Mouse (Mus musculus): ENCODE results near the gene Sun5. TPM values are rescaled to one million over a fixed set of nuclear protein-coding genes. Genes with fewer than 3 reads are reported as not detected.
"Not testable (repeated sequence)": the region's sequence is repeated elsewhere in the genome, so short reads cannot be mapped to it uniquely, and the experiment has no call there.

The Sun5 gene
- not detected for total RNA-seq (2021)

DNA sequence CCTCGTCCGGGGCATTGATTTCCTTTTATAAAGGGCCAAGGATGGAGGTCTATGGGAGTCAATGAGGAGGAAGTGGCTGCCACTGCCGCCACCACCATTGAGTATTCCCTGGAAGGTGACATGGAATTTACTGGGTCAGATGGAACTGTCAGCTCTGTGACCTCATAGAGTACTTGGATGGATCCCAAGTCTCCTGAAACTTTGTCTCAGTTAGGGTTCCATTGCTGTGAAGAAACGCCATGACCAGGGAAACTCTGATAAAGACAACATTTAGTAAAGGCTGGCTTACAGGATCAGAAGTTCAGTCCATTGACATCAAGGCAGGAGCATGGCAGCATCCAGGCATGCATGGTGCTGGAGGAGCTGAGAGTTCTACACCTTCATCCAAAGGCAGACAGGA, at the start of gene Sun5:
Sun5 (minus strand) TSS at position 101 of the 400 bp plus-strand sequence.
- no peak for DNase-seq (ENCODE audit: low spot score)
- intact Hi-C loops (cut with DNase I), result no loop called here

DNA sequence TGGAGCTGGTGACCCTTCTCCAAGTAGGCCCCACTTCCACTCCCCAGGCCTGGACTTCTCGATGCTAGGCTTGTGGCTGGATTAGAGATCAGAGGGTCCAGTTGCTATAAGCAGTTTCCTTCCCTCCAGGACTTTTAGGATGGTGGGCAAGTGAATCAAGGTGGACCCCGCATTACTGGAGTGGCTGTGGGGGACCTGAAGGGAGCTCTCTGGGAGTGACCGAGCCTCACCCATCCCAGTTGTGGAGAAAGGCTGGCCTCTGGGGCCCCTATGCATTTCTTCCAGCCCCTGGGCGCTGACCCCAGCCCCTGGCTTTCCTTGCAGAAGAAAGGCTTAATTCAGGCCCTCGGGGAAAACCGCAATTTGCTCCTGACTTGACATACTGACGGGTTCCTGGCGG, 47.0 kb upstream of the Sun5 start, which contains the start of gene Bpifb3:
Bpifb3 (plus strand) TSS at position 301 of the 400 bp plus-strand sequence.
- intact Hi-C loops (cut with DNase I), result no loop called here

DNA sequence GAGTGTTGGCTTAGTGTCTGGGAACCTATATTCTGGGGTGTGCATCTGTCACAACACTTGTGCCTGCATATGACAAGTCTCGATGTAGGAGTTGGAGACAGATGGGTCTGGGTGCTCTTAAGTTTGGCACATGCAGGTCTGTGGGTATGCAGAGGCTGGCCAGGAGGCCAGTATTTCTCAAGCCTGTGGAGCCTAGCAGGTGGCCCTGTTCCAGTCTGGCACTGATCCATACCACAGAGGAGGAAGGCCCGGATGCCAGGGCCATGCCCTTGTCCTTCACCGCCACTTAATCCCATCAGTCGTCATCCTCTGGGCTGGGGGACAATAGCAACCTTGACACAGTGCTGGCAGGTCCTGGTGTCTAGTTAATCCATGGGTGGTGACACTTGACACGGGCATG, 43.3 kb upstream of the Sun5 start:
- no peak for DNase-seq (ENCODE audit: low spot score)
- intact Hi-C loops (cut with DNase I), result no loop called here

More for the DNA sequence above, 47.0 kb upstream of the Sun5 start, which contains the start of gene Bpifb3:
- DNase-seq (ENCODE audit: low spot score), result no peak

GRCm38 (mm10) chr2:153906626-153907025, 35.7 kb upstream of the Sun5 start:
- intact Hi-C loops (cut with DNase I), result no loop called here
- DNase-seq (ENCODE audit: low spot score), result no peak

DNA sequence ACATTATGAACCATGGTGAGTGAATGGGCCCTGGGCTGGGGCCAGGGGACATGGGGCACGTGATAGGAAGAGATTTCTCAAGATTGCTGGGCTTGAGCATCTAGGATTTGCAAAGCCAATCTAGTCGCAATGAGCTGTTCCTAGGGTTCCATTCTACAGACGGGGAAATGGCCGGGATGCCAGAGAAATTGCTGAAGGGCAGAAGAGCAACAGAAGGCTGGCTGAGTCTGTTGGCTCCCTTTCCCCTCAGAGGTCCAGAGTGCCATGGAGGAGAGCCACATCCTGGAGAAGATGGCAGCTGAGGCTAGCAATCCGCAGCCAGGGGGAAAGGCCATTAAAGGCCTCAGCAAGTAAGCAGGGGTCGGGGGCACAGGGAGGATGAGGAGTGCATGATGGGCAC, 31.8 kb upstream of the Sun5 start:
- intact Hi-C loops (cut with DNase I), result no loop called here
- no peak for DNase-seq (ENCODE audit: low spot score)

- no peak for DNase-seq (ENCODE audit: low spot score)
- intact Hi-C loops (cut with DNase I), result no loop called here
Measured at GRCm38 (mm10) chr2:153900088-153900487, 29.2 kb upstream of the Sun5 start, which contains the start of gene Bpifb6. Gene Bpifb6 (plus strand): TSS chr2:153900388.

GRCm38 (mm10) chr2:153899111-153899510, 28.2 kb upstream of the Sun5 start:
- no peak for DNase-seq (ENCODE audit: low spot score)
- intact Hi-C loops (cut with DNase I), result no loop called here

DNA sequence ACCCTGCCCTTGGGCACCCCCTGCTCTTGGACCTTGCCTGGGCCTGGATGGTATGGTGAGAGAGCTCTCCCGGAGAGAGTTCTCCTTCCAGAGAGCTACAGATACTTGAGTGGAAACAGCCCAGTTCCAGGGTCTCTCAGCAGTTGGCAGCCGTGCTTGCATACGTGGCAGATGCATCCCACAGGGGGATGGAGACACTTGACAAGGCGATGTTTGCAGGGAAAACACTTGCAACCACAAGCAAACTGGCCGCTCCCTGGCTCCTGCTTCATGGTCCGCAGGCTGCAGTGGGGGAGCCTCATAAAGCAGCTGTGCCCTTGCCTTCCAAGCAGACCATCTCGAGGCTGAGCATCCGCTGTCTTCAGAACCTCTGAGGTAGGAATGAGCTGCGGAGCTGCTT, 3.9 kb upstream of the Sun5 start, which contains the start of gene Bpifb2:
Bpifb2 (plus strand) TSS at position 301 of the 400 bp plus-strand sequence.
- intact Hi-C loops (cut with DNase I), result no loop called here
- no peak for DNase-seq (ENCODE audit: low spot score)

DNA sequence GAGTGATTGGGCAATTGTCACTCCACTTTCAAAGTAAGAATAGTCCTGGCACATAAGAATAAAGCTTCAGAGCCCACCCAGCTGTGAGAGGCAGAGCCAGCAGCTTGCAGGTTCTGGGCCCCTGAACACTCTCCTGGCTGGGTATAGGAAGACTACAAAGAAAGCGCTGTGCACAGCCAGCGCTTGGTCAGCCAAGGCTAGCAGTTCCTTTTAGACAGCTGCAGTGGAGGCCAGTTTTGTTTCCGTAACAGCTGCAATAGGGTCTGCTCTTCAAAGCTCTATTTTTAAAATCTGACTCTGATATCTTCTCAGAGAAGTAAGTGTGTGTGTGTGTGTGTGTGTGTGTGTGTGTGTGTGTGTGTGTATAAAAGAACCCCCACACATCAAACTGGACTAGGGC, 8.9 kb downstream of the Sun5 start:
- DNase-seq (ENCODE audit: low spot score), result no peak
- intact Hi-C loops (cut with DNase I), result no loop called here

- intact Hi-C loops (cut with DNase I), result no loop called here
- no peak for DNase-seq (ENCODE audit: low spot score)
Measured at GRCm38 (mm10) chr2:153860715-153861114, 10.2 kb downstream of the Sun5 start.

DNA sequence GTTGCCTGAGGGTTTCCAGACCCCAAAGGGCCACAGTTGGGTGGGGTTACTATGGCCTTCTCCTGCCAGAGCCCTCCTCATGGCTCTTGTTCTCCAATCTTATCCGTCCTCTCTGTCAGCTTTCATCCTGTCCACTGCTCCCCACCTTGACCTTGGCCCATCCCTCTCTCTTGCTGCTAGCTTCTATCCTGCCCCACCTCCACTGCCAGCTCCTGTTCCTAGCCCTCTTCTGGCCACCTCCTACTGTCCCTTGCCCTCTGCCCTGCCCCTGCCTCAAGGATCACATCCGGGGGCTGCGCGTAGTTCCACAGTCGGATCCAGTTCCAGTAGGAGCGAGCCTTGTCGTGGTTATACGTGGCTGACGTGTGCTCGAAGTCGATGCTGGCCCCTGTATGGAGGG, 10.6 kb downstream of the Sun5 start:
- DNase-seq (ENCODE audit: low spot score), result no peak
- intact Hi-C loops (cut with DNase I), result no loop called here

DNA sequence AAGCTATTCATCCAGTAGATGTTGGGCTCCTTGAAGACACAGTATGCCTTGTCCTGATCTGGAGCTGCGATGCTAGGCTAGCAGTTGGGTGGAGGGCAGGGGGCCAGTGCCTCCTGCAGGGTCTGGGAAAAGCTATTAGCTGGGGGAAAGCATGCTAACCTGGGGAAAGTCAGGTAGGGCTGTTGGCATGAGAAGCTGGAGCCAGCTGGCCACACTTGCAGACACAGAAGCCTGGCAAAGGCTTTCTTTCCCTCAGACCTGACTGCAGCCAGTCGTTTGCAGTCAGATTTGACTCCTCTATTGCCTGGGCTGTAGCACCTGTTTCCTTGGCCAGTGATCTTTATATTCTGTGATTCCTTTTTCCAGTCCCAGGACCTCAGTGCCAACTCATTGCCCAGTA, 11.3 kb downstream of the Sun5 start:
- intact Hi-C loops (cut with DNase I), result no loop called here
- no peak for DNase-seq (ENCODE audit: low spot score)

DNA sequence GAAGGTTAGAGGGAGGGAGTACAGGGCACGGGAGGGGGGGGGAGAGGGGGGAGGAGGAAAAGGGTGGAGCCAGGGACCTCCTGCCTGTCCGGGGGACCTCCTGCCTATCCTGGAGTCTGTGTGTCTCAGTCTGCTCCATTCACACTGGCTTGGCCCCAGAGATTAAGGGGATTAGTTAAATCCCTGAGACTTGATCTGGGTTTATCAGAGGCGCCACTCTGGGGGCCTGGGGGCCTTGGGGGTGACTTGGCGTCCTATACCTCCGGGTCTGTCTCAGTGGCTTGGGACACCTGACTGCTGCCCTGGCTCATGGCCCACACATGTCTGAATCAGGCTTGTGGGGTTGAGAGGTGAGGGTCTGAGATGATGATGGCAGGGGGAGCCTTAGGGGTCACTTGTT, 17.3 kb downstream of the Sun5 start:
- intact Hi-C loops (cut with DNase I), result loop anchor here (5.0 kb wide), 1 partner anchor 46 kb away; no protein-coding TSS in a partner anchor

DNA sequence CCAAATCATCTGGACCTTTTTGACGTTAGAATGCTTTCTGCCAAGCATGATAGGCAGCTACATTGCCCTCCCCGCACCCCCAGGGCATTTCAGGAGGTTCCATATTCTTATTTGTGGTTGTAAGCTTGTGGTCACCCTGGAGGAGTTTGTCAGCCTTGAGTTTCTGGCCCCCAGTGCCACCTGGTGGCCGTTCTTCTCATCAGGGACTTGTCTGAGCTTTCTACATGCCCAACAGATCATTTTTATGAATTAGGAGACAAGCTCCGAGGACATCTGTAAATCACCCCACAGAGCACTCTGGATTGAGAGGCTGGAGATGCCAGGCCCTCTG, 19.9 kb downstream of the Sun5 start:
- no peak for DNase-seq (ENCODE audit: low spot score)
- intact Hi-C loops (cut with DNase I), result loop anchor here (2.0 to 5.0 kb wide), 3 partner anchors 44 to 182 kb away; no protein-coding TSS in a partner anchor

More for the DNA sequence above, 17.3 kb downstream of the Sun5 start:
- DNase-seq (ENCODE audit: low spot score), result no peak

DNA sequence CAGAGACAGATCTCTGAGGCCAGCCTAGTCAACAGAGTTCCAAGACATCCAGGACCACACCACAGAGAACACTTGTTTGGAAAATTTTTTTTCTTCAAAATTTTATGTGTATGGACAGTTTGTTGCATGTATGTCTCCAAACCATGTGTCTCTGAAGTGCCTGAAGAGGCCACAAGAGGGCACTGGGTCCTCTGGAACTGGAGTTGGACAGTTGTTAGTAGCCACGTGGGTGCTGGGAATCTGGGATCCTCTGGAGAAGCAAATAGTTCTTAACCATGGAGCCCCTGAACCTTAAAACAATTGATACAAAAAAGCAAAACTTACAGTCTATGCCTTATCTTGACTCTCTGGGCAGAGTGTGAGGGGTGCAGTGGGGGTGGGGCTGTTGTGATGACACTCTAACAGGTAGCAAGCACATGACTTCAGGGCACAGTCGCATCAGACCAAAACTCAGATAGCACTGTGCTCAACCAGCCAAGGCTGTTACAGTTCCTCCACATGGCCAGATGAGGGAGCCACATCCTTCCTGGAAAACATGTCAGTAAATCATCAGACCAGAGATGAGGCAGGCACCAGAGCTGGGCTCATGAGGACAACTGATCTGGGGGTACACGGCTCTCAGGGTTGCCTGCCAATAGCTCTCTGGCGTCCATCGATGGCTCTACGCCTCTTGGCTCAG, 20.4 kb downstream of the Sun5 start:
- intact Hi-C loops (cut with DNase I), result loop anchor here (2.0 to 5.0 kb wide), 3 partner anchors 43 to 182 kb away; no protein-coding TSS in a partner anchor
- DNase-seq (ENCODE audit: low spot score), result no peak

DNA sequence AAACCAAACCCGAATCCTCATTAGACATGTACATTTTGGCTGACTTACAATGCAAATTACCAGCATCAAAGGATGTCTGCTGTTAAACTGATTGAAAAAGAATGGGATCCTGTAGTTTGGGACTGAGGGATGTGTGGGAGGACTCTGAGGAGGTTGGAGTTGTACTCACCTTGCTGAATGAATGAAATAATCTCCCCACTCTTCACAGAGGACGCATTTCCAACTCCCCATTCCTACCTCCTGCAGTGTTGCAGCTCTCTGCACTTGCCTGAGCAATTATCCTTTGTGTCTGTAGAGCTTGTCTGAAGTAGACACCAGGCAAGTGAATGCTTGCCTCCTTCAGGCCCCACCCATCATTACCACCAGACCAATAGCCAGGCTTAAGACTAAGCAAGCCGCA, 22.5 kb downstream of the Sun5 start:
- intact Hi-C loops (cut with DNase I), result no loop called here
- DNase-seq (ENCODE audit: low spot score), result no peak

DNA sequence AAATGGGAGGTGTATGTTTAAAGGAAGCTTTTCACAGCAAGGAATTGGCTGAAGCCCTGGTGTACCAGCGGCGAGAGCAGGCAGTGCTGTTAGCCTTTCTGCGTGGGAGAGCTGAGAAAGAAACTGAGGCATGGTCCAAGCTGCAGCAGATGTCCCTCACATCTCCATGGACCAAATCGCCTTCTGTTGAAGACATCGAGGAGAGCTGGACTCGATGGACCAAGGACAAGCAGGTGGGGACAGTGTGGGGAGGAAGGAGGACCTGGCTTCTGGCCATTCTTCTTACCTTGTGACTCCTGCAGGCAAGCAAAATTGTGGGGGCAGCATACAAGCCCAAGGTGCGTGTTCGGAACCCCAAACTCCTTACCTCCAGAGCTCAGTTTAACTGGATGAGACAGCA, 28.0 kb downstream of the Sun5 start:
- no peak for DNase-seq (ENCODE audit: low spot score)
- intact Hi-C loops (cut with DNase I), result no loop called here

GRCm38 (mm10) chr2:153833291-153833690, 37.6 kb downstream of the Sun5 start:
- DNase-seq (ENCODE audit: low spot score), result no peak
- intact Hi-C loops (cut with DNase I), result no loop called here

- intact Hi-C loops (cut with DNase I), result no loop called here
Measured at GRCm38 (mm10) chr2:153828704-153829103, 42.2 kb downstream of the Sun5 start.

GRCm38 (mm10) chr2:153827171-153827830, 43.6 kb downstream of the Sun5 start:
- intact Hi-C loops (cut with DNase I), result no loop called here
- DNase-seq (ENCODE audit: low spot score), result no peak

More at GRCm38 (mm10) chr2:153828704-153829103, 42.2 kb downstream of the Sun5 start:
- DNase-seq (ENCODE audit: low spot score), result no peak

DNA sequence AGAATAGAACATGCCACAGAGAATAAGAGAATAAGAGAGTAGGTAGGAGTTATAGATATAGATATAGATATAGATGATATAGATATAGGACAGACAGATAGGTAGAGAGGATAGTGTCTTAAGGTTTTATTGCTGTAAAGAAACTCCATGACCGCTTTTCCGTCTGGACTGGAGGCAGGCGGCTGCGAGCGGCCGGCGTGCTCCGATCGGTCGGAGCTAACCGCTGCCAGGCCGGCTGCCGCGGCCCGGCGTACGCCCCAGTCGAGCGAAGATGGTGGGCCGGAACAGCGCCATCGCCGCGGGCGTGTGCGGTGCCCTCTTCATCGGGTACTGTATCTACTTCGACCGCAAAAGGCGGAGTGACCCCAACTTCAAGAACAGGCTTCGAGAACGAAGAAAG, 45.0 kb downstream of the Sun5 start:
- intact Hi-C loops (cut with DNase I), result not testable (repeated sequence)

More for the DNA sequence above, 45.0 kb downstream of the Sun5 start:
- not testable (repeated sequence) for DNase-seq (ENCODE audit: low spot score)
